Mouse (Mus musculus): ENCODE results near the gene Srsy. TPM values are rescaled to one million over a fixed set of nuclear protein-coding genes. Genes with fewer than 3 reads are reported as not detected.
"Not testable (repeated sequence)": the region's sequence is repeated elsewhere in the genome, so short reads cannot be mapped to it uniquely, and the experiment has no call there.

The Srsy gene
- not detected in 2 replicates for polyA plus RNA-seq (2012; rRNA removed)

DNA sequence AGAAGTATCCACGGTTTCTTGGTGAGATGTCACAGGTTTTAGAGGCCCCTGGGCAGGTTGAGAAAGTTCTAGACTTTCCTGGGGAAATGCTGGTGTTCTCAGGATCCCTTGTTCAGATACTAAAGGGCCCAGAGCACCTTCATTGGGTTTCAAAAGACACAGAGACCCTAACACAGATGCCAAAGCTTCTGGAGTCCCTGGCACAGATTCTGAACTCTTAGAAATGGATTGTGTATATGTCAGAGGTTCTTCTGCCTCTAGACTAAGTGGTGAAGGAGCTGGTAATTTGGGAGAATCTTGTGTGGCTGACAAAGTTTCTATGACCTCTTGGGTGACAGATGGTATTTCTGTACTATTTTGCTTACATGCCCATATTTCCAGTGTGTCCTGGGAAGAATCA lies at the start of gene Srsy:
Gene Srsy (minus strand): TSS at position 101 of the 400 bp plus-strand sequence.
- not testable (repeated sequence) for DNase-seq (ENCODE audit: low read depth)

Other genes starting within 250 kb of the Srsy start
- not detected in 2 replicates for gene Gm21904, start 91.1 kb downstream of the Srsy start, polyA plus RNA-seq (2012; rRNA removed)
- not detected in 2 replicates for gene Gm20772, start 62.6 kb downstream of the Srsy start, polyA plus RNA-seq (2012; rRNA removed)
- not detected in 2 replicates for gene Gm20831, start 62.6 kb downstream of the Srsy start, polyA plus RNA-seq (2012; rRNA removed)
- not detected in 2 replicates for gene Gm21764, start 124.5 kb upstream of the Srsy start, polyA plus RNA-seq (2012; rRNA removed)
- gene Ssty1, start 151.8 kb upstream of the Srsy start, polyA plus RNA-seq (2012; rRNA removed) = not detected in 2 replicates